Mouse (Mus musculus): ENCODE measurements at regions not wholly inside any gene's neighbourhood (a gene's known extent, or its start where the extent isn't known, plus 50 kb on each side); places are given as distances from the start of the nearest gene placed in this dataset.

GRCm38 (mm10) chr14:15273107-15273506, 165.7 kb downstream of the Lrrc3b start:
- no peak for DNase-seq

- DNase-seq: no peak
Observed at GRCm38 (mm10) chr14:15272364-15272763, 166.4 kb downstream of the Lrrc3b start.

GRCm38 (mm10) chr14:15266287-15266686, 172.5 kb downstream of the Lrrc3b start:
- DNase-seq: peak; percentile 50

- no peak for DNase-seq
Observed at GRCm38 (mm10) chr14:15262996-15263395, 175.8 kb downstream of the Lrrc3b start.

GRCm38 (mm10) chr14:15255729-15256128, 183.1 kb downstream of the Lrrc3b start:
- no peak for DNase-seq

GRCm38 (mm10) chr14:15205626-15206025, 233.2 kb downstream of the Lrrc3b start:
- DNase-seq: no peak

GRCm38 (mm10) chr14:15204284-15204683, 234.5 kb downstream of the Lrrc3b start:
- DNase-seq: no peak

Measured in thymus, postnatal 14 days (tissue).